Mouse (Mus musculus): ENCODE results near the gene Dnajc5g.

Gene Dnajc5g

DNA sequence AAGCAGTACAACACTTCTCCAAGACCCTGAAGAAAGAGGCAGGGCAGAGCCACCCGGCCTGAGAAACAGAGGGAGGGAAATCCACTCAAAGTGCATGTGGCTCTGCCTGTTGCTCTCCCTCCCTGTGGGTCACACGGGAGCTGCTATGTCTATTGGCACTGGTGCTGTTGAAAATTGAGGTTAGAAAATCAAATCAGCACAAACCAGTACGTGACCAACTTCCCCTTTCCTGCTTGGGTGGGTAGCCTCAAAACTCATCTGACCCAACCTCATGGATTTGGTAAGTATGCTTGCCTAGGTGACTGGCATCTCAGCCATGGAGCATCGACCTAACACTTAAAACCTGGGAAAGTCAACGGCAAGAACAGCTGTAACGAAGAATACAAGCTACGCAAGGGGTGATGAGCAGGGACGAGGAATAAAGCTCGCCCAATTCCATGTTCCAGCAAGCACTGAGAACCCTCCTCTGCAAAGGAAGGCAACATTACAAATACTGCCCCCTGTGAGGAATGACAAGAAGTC, at the start of gene Dnajc5g:
Dnajc5g (plus strand) TSS at position 472 of the 522 bp plus-strand sequence.
- ATAC-seq (ENCODE audit: low TSS enrichment) = no peak

DNA sequence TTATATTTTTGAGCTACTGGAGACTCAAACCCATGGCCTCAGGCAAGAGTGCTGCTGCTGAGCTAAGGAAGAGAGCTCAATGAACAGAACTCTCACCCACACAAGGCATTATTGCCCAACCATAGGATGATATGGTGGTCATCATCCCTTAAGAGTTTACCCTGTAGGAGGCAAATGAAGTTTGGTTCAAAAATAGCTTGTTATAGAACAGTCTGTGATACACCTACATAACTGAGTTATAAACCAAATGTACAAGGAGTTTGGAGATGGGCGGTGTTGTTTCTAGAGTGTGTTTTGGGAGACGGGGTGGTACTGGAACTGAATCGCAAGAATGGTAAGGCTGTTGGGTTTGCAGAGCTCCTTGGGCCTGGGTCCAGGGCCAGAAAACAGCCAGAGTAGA, 36.3 kb upstream of the Dnajc5g start:
- ATAC-seq (ENCODE audit: low TSS enrichment) = peak; percentile 79; the same call in 1 of the 2 replicates

DNA sequence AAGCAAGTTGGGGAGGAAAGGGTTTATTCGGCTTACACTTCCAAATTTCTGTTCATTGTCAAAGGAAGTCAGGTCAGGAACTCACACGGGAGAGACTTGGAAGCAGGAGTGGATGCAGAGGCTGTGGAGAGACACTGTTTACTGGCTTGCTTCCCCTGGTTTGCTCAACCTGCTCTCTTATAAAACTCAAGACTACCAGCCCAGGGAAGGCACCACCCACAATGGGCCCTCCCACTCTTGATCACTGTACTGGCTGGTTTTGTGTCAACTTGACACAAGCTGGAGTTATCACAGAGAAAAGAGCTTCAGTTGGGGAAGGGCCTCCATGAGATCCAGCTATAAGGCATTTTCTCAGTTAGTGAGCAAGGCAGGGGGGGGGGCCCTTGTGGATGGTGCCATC, 35.0 kb upstream of the Dnajc5g start:
- ATAC-seq (ENCODE audit: low TSS enrichment) = no peak

DNA sequence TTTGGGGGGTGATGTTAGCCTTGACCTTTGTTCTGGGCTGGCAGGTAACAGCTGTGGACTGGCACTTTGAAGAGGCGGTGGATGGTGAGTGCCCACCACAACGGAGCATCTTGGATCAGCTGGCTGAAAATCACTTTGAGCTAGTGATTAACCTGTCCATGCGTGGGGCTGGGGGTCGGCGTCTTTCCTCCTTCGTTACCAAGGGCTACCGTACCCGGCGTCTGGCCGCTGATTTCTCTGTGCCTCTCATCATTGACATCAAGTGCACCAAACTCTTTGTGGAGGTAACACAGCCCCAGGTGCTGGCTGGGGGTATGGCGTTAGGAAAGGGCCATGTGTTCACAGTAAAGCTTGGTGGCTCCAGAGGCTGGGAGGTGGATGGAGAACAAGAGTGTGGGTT, 34.3 kb upstream of the Dnajc5g start:
- ATAC-seq (ENCODE audit: low TSS enrichment) = no peak

DNA sequence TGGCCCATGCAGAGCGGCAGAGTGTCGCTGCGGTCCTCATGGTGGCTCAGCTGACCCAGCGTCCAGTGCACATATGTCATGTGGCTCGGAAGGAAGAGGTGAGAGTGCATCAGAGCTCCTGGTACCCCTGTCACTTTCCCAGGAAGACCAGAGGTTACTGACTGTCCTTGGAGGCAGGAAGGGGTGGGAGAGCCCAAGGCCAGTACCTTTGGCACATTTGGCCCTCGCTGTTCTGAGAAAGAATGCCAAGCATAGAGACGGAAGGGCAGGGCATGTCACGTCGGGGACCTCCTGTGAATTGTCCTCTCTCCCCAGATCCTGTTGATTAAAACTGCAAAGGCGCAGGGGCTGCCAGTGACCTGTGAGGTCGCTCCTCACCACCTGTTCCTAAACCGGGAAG, 32.9 kb upstream of the Dnajc5g start:
- ATAC-seq (ENCODE audit: low TSS enrichment) = no peak

DNA sequence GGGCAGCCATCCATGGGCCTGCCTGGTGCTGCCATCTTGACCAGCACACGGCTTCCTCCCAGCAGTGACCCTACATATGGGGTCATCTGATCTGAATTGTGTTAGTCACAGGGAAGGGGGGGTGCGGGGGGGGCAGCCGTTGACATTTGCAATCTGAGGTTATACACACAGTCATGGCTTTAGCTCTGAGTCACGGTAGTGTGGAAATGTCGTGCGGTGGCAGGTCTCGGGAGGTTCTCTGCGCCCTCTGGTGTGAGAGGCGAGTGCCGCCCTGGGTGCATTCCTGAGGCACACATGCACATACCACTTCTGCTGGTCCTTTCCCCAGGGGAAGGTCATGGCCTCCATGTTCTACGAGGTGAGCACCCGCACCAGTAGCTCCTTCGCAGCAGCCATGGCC, 29.7 kb upstream of the Dnajc5g start:
- no peak for ATAC-seq (ENCODE audit: low TSS enrichment)

DNA sequence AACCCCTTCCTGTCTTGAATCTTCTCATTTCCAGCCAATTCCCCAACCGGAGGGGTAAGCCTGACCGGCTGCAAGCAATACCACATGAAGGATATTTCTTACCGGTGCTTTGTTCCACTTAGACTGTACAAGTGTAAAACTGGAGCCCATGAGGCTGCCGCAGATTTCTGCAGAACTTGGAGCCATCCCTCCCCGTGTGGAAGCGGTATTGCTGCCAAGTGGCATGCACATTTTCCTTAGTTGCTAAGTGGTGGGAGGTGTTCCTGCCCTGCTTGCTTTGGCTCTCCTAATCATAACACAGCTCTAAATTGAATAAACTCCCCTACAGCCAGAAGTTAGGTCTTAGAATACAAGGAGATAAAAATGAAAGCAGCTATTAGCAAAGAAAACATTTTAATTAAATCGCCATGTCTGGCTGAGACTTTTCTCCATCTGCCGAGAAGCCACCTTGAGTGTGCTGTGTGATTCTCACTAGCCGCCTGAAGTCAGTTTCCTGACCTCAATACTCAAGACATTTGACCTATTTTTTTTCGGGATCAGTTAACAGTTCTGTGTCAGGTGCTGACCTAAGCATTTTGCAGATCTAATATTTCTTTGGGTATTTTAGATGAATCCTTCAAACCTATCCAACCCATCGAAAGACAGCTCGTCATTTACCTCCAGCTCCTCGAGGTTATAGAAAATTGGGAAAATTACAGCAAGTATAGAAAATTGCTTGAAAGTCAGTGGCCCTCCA, 25.9 kb upstream of the Dnajc5g start:
- ATAC-seq (ENCODE audit: low TSS enrichment) = peak; percentile 66

DNA sequence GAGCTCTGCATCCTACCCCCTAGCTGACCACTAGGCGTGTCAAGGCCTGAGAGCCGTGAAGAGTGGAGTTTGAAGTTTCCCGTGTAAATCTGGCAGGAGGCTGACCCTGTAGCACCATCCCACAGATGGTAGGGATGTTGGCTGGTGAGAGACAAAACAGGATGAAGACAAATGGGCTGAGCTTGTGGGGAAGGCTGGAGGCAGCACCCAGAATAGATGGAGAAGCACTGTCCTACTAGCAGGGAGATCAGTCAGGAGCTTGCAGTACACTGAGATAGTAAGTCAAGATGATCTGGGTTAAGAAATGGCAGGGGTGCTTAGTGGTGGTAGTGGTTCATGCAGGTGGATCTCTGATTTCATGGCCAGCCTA, 25.3 kb upstream of the Dnajc5g start:
- peak; percentile 55 for ATAC-seq (ENCODE audit: low TSS enrichment)

DNA sequence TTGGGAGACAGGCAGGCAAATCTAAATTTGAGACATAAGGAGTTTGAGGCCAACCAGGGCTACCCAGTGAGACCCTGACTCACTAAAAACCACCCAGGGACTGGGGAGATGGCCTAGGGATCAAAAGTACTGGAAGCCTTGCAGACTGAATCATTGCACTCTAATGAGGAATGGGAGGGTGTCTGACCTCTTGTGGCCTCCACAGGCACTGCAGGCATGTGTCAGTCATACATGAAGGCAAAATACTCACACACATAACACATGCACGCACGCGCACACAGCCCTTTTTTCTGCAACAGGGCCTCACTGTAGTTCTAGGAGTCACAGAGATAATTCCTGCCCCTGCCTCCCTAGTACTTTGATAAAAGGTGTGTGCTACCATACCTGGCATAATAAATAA, 24.7 kb upstream of the Dnajc5g start:
- ATAC-seq (ENCODE audit: low TSS enrichment) = no peak

DNA sequence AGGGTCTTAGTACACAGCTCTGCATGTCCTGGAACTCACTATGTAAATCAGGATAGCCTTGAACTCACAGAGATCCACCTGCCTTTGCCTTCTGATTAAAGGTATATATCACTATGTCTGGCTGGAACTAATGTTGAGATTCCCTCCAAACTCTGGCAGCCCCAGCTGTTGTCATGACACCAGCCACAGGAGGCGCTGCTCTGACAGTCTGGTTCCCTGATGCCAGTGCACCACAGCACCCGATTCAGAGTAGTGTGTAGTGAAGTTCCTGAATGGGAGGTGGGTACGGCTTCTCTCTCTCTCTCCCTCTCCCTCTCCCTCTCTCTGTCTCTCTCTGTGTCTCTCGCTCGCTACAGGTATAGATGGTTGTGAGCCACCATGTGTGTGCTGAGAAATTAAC, 23.7 kb upstream of the Dnajc5g start:
- peak; percentile 45 for ATAC-seq (ENCODE audit: low TSS enrichment)

DNA sequence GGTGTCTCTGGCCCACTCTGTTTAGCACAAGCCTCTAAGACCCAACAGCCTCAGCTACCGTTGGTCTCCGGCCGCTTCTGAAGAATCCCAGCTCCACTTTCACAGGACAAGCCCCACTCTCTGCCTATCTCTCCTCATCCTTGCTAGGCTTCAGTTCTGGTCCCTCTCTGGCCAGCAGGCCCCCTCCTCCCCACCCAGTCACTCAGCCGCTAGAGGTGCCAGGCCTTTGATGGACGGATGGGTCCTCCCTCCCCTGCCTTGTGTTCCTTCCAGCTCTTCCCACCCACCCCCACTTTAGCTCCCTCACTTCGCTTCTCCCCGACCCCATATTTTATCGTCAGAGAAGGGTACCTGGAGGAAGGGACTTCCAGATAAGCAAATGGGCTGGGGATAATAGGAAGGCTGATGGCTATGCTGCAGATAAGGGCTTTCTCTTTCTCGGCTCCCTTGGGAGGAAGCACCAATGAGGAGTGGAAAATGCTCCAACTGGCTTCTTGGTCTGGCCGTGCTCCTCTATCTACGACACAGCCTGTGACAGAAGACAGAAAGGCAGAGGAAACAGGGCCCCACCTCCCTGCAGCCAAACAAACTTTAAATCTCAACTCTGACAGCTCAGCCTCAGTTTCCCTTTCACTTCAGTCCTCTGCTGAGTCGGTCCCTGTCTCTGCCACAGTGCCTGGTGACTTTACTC, 23.0 kb upstream of the Dnajc5g start:
- no peak for ATAC-seq (ENCODE audit: low TSS enrichment)

DNA sequence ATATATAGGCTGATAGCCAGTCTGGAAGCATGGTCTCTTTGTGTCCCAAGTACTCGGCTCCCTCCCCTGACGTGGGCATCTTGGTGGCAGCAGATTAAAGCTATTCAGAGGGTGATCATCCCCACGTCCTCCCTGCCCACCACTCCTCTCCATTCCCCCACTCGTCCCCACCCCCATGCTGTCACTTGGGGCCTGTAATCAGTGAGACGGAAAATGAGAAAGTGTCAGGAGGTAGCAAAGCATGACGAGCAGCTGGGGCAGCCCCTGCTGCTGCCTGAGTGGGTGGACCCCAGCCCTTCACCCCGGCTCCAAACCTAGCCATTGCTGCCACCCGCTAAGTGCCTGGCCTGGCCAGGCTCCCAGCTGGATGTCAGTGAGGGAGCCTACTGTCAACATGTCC, 22.1 kb upstream of the Dnajc5g start:
- ATAC-seq (ENCODE audit: low TSS enrichment) = no peak

DNA sequence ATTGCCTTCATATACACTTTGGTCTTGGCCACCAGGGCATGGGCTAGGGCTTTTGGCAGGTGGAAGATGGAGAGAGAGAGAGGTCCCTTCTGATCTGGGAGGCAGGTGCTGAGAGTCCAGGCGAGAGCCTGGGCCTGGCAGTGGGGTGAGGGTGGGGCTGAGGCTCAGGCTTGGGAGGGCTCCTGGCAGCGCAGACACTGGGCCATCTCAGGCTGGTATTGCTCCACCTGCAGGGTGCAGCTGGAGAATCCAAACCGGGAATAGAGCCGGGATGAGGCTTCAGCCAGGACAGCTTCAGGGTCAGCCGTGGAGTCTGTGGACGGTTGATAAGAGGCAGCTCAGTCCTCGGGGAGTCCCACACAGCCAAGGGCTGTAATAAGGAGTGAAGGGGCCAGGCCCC, 19.5 kb upstream of the Dnajc5g start:
- ATAC-seq (ENCODE audit: low TSS enrichment) = no peak

DNA sequence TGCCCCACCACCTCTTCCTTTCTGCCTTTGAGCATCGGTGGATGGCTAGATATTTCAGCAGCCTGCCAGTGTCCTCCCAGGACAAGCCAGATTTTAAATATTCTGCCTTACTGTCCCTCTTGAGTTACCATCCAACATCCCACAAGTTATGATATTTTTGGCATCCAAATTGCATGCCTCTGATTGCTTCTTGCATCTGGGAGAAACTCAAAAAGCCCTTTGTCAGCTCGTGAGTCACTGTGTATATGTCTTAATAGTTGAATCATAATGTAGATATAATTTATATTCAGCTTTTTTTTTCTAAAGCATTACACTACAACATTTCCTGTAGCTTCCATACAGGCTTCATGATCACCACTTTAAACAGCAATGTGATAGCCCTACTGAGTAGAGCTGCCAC, 19.0 kb upstream of the Dnajc5g start:
- no peak for ATAC-seq (ENCODE audit: low TSS enrichment)

DNA sequence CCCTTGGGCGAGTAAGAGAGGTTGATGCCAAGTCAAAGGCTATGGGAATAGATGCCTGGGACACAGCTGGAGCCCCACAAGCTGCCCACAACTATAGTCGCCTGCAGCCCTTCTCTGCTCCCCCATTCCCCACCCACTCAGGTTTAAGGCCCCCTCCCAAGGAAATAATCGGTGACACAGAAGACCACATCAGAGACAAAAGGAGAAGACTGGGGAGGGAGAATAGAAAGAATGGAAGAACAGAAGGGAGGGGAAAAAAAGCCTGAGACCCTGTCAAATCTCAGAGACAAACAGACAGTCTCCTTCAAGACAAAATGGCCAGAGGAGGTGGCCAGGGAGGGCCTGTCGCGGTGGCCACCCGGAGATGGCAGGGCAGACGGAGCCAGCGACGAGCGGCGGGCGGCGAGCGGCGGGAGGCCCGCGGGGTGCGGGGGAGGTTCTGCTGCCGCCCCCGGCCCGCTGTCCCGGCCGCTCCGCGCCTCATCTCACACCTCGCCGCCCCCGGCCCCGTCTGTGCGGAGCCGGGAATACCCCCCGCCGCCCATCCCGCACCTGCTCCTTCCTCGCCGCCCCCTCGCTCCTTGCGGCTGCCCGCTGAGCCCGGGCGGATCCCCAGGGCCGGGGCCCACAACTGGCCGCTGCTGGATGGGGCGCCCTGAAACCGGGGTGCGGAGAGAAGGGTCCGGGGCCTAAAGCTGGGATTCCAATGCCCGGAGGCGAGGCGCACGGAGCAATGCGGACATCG, 13.7 kb upstream of the Dnajc5g start:
- ATAC-seq (ENCODE audit: low TSS enrichment) = peak; percentile 16; the same call in 1 of the 2 replicates

DNA sequence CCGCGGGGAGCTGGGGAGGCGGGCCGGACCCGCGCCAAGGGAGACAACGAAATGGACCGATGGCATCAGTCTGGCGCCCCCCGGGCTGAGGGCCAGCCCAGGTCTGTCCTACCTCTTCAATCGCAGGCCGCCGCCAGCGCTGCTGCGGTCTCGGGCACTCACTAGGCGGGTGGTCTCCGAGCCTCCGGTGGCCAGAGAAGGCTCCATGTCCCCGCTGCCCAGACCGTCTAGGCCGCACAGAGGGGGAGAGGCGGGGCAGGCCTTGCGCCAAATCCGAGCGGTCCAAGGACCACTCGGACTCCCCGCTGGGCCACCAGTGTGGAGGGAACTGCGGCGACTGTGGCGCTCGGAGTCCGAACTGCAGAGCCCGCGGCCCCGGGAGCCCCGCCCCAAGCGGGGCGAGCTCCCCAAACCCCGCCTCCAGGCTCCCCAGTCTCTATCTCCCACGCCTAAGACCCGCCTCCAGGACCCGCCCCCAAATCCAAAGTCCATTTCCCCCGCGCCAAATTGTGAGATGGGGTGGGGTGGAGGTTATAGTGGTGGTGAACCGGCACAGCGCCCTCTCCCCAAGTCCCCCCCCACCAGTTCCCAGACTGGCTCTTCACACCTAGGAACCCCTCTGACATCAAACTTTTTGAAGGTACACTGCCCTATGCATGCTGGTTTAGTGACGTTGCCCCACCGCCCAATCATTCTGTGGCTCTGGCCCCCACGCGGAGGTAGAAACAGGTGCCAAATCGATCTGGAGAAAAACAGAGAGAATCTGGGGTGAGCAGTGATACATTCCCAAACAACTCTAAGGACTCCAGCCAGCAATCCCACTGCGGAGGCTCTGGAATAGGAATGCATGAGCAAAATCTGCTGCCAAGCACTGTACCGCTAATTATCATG, 12.7 kb upstream of the Dnajc5g start:
- peak; percentile 66; the same call in 1 of the 2 replicates for ATAC-seq (ENCODE audit: low TSS enrichment)

DNA sequence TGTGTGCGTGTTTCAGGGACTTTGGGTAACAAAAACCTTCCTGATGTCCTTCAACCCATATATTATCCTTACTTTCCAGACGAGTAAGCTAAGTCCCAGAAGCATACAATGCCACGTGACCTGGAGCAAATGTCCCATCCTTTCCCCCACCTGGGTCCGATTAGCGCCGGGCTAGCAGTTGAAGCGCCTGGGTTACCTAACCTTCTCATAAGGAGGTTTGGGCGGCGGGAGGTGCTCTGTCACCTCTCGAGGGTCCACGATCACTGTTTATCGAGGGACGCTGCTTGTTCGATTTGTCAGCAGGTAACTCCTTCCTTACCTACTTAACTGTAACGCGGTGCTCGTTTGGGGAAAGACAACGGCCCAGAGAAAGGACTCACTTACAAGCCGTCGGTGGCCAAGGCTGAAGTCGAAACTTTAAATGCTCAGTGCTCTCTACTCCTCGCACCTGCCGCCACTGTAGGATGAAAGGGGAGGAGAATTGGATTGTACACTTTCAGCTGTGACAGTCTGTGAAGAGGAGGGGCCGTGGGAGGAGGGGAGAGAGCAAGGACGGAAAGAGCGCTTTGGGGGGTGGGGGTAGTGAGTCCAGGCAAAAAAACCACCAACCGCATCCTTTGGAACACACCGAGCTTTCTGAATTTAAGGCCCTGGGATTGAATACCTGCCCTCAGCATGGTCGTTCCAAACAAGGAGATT, 11.8 kb upstream of the Dnajc5g start:
- ATAC-seq (ENCODE audit: low TSS enrichment) = 0 out of 2 replicates have a peak, but pooled peaks have one; percentile 14

DNA sequence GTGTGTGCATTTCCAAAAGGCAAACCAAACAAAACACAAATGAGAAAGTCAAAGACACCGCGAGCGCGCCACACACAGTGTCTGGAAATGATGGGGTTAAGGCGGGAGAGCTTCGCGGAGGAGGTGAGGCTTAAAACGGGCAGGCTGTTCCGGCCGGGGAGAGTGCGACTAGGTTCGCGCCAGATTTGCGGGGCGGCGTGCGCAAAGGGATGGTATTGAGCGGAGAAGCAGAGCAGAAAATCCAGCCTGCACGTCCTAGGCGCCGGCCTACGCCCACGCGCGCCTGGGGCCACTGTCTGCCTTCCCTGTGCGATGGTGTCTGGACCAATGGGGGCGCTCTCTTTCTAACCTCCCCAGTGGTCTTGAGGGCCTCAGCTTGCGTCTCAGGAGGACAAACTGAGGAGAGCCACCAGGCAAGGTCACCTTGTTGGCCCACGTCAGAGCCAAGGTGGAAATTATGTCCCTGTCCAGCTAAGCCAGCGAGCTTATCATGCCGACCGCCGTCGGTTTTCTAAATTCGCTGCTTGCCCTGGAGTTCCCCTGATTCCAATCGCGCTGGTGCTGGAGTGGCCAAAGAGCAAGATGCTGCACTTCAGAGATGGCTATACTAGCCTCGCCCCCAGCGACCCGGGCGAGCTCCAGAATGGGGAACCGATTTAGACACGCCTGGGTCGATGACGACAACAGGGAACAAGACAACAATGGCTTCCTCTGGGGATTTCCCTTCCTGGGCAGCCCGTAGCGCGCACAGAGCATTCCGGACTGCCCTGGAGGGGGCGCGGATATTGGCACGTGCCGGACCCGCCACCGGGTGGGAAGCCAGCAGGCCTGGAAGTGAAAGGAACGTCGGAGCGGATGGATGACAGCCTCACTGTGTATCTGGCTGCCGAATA, 11.0 kb upstream of the Dnajc5g start:
- peak; percentile 39 for ATAC-seq (ENCODE audit: low TSS enrichment)

DNA sequence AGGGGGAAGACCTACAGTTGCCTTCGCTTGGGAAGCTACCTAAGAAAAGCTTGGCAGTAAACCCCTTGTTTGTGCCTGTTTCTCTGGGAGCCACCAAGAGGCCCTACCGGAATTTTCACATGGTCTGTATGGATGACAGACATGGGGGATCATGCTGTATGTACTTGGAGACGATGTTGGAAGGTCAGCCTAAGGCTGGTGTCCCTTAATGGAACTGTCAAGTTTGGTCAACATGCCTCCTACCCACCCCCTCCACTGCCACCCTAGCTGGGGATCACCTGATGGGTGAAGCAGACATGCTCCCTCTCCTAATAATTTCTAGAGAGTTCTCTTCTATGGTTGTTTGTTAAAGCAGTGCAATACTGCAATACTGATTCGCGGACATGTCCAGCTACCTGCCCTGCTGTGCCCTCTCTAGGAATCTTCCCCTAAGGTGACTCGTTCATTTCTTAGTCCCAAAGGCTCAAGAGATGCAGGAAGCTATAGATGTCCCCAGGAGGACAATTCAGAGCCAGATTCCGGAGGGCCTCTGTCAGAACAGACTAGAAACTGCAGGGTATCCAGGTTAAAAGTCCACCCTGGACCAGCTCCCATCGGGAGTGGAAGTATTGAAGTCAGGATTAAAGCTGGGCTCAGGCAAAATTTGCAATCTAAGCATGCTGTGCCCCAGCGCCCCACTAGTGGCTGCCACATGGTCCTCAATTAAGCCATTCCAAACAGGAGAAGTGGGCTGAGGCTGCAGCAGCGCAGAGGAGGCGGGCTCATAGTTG, 10.2 kb upstream of the Dnajc5g start:
- no peak for ATAC-seq (ENCODE audit: low TSS enrichment)

Measured in frontal cortex, adult (tissue).